Mouse (Mus musculus): Measurements from ENCODE around the gene Mrc2.

DNA sequence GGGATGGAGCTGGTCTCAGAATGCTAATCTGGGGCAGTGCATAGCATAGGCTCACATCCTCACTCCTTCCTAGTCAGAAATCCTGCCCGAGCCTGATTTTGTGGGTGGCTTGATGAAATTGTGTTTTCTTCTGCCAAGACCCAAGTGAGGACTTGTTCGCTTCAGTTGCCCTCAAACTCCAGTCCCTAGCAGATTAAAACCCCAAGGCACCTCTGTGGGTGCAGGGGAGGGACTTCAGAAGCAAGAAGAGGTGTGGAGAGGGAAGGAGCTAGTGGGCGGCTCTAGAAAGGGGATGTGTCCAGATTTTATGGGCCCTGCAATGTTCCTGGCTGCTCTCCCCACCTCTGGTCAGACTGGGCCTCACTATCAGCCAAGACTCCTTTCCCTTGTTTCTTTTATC lies 38.7 kb downstream of the Mrc2 start:
- TF ChIP-seq CTCF (IDR thresholded peaks at IDR 0.05; ENCODE audit: low read depth) = no peak
- no peak for TF ChIP-seq EP300 (IDR thresholded peaks at IDR 0.05; ENCODE audit: low read depth)
